In the genomic region with DNA sequence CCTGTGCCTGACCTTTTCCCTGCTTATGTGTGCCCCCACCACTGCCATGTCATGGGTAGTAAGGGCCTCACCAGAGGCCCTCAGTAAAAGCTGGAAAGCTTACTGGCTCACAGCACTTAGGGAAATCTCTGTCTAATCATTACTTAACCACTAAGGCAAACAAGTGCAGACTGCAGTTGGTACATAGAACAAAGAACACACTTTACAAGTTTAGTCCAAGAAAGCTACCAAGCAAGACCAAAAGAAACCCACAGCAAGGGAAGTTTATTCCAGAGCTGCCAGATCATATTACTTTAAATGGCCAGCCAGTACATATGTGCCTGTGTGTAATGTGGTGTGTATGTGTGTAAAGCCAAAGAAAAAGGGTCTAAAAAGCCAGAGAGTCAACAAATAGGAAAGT, we compare ENCODE assay signal across 14 mouse cellular contexts. TPM values are rescaled to one million over a fixed set of nuclear protein-coding genes. Genes with fewer than 3 reads are reported as not detected.
A peak's percentile ranks its signal among the peaks of the same experiment; 100 is the strongest.
DNase-seq lines count a peak whose midpoint lies in the region; ATAC-seq lines count a peak whose summit lies in the region.
"Had no signal": no experiment of that assay in that cellular context is flagged by ENCODE, and none has a peak within 500 bp of the region (broad histone marks: within the 10 kb centered on the region; RNA-seq: fewer than 3 reads in every experiment).

No protein-coding gene starts in this region.

- peaks cover 11% of the 10 kb centered on the region for H3K4me1 ChIP-seq in intestine, embryonic 14.5 days (replicated peaks; ENCODE audit: control insufficient read depth, insufficient read depth, low read length)
- peaks cover 34% of the 10 kb centered on the region for H3K4me1 ChIP-seq in kidney, embryonic 16.5 days (ENCODE audit: insufficient read depth, low read length)

- peak overlapping the region; percentile 67 for H3K27ac ChIP-seq in intestine, embryonic 14.5 days (ENCODE audit: low read depth)
- H3K27ac ChIP-seq in kidney, embryonic 16.5 days (ENCODE audit: low read length): peak overlapping the region; percentile 94
- H3K27ac ChIP-seq: hindbrain, postnatal 0 days had no signal

- H3K36me3 ChIP-seq in intestine, embryonic 14.5 days (ENCODE audit: control insufficient read depth, insufficient read depth, low read length): peaks cover 5% of the 10 kb centered on the region; the same call in 1 of the 2 replicates
- H3K36me3 ChIP-seq in kidney, embryonic 16.5 days (ENCODE audit: insufficient read depth, low read length): peaks cover 4% of the 10 kb centered on the region

- H3K9me3 ChIP-seq in intestine, embryonic 14.5 days (ENCODE audit: control insufficient read depth, low read length): no peaks in the 10 kb centered on the region
- H3K9me3 ChIP-seq in kidney, embryonic 16.5 days (ENCODE audit: low read length): no peaks in the 10 kb centered on the region

- H3K27me3 ChIP-seq in intestine, embryonic 14.5 days (replicated peaks; ENCODE audit: control insufficient read depth, insufficient read depth, low read length): no peaks in the 10 kb centered on the region
- H3K27me3 ChIP-seq in kidney, embryonic 16.5 days (ENCODE audit: insufficient read depth, low read length): no peaks in the 10 kb centered on the region

- no peak overlapping the region for H3K4me3 ChIP-seq in intestine, embryonic 14.5 days (ENCODE audit: low read depth, low read length)
- no peak overlapping the region for H3K4me3 ChIP-seq in kidney, embryonic 16.5 days (ENCODE audit: low read length)

- H3K4me2 ChIP-seq in intestine, embryonic 14.5 days (ENCODE audit: low read length): no peak overlapping the region
- H3K4me2 ChIP-seq in kidney, embryonic 16.5 days (replicated peaks; ENCODE audit: low read depth, low read length): 0 out of 2 replicates have a peak overlapping the region, but pooled peaks have one; percentile 3

- DNase-seq in kidney, adult 11 months: peak; percentile 59
- no peak for DNase-seq in kidney, postnatal 10 days
- DNase-seq in intestine, embryonic 14.5 days (ENCODE audit: low spot score): no peak
- peak; percentile 54 for DNase-seq in lung, postnatal 25 days (ENCODE audit: low spot score)
- no peak for DNase-seq in spleen, postnatal 4 days (ENCODE audit: low spot score in 2 of 2)
- no peak for DNase-seq in cerebellum, adult 8-10 months
- DNase-seq in frontal cortex, postnatal 36 days (ENCODE audit: low spot score in 2 of 2): no peak
- DNase-seq: cerebellum, adult 2 months; embryo, embryonic 11 days; gastrocnemius, postnatal 10 days; layer of hippocampus, adult 9-11 months; right cerebral cortex, postnatal 25 days had no signal

- no peak overlapping the region for H3K9ac ChIP-seq in intestine, embryonic 14.5 days (ENCODE audit: low read length)
- no peak overlapping the region; the same call in 1 of the 2 replicates for H3K9ac ChIP-seq in kidney, embryonic 16.5 days (replicated peaks; ENCODE audit: low read length)

- no peak for ATAC-seq in intestine, embryonic 14.5 days (replicated peaks; ENCODE audit: low FRiP score, low TSS enrichment, low read depth)
- ATAC-seq in kidney, embryonic 16.5 days (ENCODE audit: low FRiP score, low TSS enrichment): peak; percentile 69
- ATAC-seq: hindbrain, postnatal 0 days had no signal

RNA-seq across cellular contexts. Expression of a gene that starts 6.3 kb away (rescaled TPM):
- polyA plus RNA-seq in intestine, embryonic 14.5 days (2014; fragmentation: Nextera tagmentation; extraction: Ambion mirVana): 21.5 and 22.4 TPM in 2 replicates
- 23.7 and 32.8 TPM in 2 replicates for polyA plus RNA-seq in kidney, embryonic 16.5 days (2015; fragmentation: Nextera tagmentation; extraction: Ambion mirVana)

RNA-seq across cellular contexts. Expression of a gene that starts 47.8 kb away (rescaled TPM):
- polyA plus RNA-seq in intestine, embryonic 14.5 days (2014; fragmentation: Nextera tagmentation; extraction: Ambion mirVana): 11.4 and 16.2 TPM in 2 replicates
- polyA plus RNA-seq in kidney, embryonic 16.5 days (2015; fragmentation: Nextera tagmentation; extraction: Ambion mirVana): 21.0 and 22.2 TPM in 2 replicates

Comparison
In these comparisons a context has a peak if more than half of its experiments do, and no peak if none do; other contexts are left out.
1. DNase-seq: peak in kidney, adult 11 months (single experiment) and lung, postnatal 25 days (single experiment); none in kidney, postnatal 10 days (single experiment), intestine, embryonic 14.5 days (single experiment), spleen, postnatal 4 days (0 of 2), cerebellum, adult 8-10 months (single experiment) and frontal cortex, postnatal 36 days (0 of 2).